Mouse (Mus musculus): Measurements from ENCODE around the gene Gprc5b. TPM values are rescaled to one million over a fixed set of nuclear protein-coding genes. Genes with fewer than 3 reads are reported as not detected.

The Gprc5b gene
- polyA plus RNA-seq, 1 experiment from 2014 or later, result 7.5 TPM

DNA sequence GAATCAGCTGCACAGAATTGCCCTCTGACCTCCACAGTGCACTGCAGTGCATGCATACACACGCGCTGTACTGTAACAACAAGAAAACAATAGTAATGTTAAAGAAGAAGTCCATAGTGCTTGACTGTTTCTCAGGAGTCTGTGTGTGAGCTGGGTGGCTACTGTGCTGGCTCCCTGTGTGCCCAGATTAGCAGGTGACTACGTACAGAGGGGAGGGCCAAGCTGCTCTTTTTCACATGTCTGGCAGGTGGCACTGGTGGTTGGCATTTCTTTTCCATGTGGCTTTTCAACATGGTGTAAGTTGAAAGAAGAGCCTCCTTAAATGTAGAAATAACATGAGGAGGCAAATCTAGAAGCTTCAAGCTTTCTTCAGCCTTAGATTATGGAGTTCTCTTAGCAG lies 66.7 kb downstream of the Gprc5b start:
- H3K4me1 ChIP-seq (replicated peaks), result no peaks in the 10 kb centered on the region; the same call in 1 of the 2 replicates
- H3K4me3 ChIP-seq (replicated peaks), result no peak overlapping the region
- no peak overlapping the region for H3K27ac ChIP-seq
- ATAC-seq (ENCODE audit: insufficient number of reproducible peaks, insufficient read depth, low FRiP score, low TSS enrichment, low read depth), result no peak
- H3K27me3 ChIP-seq, result no peaks in the 10 kb centered on the region
- WGBS, result 91% methylated on average over 3 of the region's 3 CpGs
- H3K4me2 ChIP-seq, result no peak overlapping the region
- H3K9ac ChIP-seq (replicated peaks), result no peak overlapping the region
- H3K9me3 ChIP-seq, result no peaks in the 10 kb centered on the region
- no peaks in the 10 kb centered on the region for H3K36me3 ChIP-seq

DNA sequence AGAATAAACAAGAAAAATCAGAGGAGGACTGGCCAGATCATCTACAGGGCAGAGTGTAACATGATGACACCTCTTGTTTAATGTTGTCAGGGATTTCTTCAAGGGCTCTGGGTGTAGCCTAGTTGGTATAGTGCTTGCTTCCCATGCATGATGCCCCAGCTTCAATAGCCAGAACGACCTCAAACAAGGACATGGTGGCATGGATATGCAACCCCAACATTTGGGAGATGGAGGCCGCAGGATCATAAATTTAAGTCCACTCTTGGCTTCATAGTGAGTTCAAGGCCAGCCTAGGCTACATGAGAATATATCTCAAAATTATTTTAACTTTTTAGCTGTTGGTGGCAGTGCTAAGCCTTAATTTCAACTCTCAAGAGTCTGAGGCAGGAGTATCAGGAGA lies 67.7 kb downstream of the Gprc5b start:
- Histone ChIP-seq H3K27ac (no peak overlapping the region), H3K27me3 (no peaks in the 10 kb centered on the region), H3K4me1 (replicated peaks) (no peaks in the 10 kb centered on the region; the same call in 1 of the 2 replicates), H3K4me2 (no peak overlapping the region), H3K36me3 (no peaks in the 10 kb centered on the region), H3K9ac (replicated peaks) (no peak overlapping the region), H3K4me3 (replicated peaks) (no peak overlapping the region), H3K9me3 (no peaks in the 10 kb centered on the region)
- no peak for ATAC-seq (ENCODE audit: insufficient number of reproducible peaks, insufficient read depth, low FRiP score, low TSS enrichment, low read depth)
- 92% methylated on average over 2 of the region's 2 CpGs for WGBS

DNA sequence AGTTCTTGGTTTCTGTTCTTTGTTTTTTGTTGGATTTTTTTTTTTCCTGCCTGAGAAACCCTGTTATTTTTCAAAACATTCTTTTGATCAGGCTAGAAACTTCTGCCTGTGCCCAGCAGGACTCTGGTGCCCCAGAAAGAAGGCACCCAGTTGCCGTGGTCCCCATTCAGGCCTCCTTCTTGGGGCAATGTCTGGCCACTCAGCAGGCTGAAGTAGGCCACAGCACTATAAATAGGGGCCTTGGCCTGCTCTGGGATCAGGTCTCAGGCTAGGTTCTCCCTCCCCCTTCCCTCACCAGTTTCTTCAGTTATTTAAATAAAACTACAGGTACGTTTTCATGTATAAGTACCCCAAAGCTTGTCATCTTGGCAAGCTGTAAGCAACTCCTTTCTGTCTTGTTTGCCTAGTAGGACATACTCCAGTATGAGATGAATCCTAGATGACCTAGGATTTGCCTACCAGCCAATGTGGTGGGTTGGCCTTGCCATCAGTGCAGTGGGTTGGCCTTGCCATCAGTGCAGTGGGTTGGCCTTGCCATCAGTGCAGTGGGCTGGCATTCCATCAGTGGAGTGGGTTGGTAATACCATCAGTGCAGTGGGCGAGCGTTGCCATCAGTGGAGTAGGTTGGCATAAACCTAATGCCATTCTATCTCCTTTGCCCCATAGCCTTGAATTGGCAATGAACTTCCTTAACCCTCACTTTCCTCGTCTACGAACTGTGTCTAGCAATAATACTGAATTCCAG lies 68.3 kb downstream of the Gprc5b start:
- Histone ChIP-seq H3K4me3 (replicated peaks) (no peak overlapping the region), H3K27ac (no peak overlapping the region), H3K9ac (replicated peaks) (no peak overlapping the region), H3K4me2 (no peak overlapping the region), H3K36me3 (no peaks in the 10 kb centered on the region), H3K27me3 (no peaks in the 10 kb centered on the region), H3K4me1 (replicated peaks) (no peaks in the 10 kb centered on the region; the same call in 1 of the 2 replicates), H3K9me3 (no peaks in the 10 kb centered on the region)
- WGBS, result 85% methylated on average over 6 of the region's 6 CpGs
- no peak for ATAC-seq (ENCODE audit: insufficient number of reproducible peaks, insufficient read depth, low FRiP score, low TSS enrichment, low read depth)

DNA sequence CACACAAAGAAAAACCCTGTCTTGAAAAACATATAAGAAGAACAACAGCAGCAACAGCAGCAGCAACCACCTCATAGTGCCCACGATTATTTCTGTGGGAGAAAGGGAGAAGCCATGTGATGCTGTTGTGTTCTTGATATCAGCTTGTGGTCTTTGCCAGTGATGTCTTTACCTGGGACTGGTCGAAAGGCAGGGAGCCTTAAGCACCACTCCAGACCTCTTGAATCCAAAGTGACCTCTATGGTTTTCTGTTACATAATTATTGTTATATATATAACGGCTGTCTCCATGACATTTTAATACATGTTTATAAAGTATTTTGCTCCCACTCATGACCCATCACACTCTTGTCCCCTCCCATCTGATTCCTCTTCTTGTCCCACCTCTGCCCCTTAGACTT lies 69.5 kb downstream of the Gprc5b start:
- Histone ChIP-seq H3K27ac (no peak overlapping the region), H3K4me1 (replicated peaks) (no peaks in the 10 kb centered on the region; the same call in 1 of the 2 replicates), H3K9me3 (no peaks in the 10 kb centered on the region), H3K4me2 (no peak overlapping the region), H3K27me3 (no peaks in the 10 kb centered on the region), H3K9ac (replicated peaks) (no peak overlapping the region), H3K4me3 (replicated peaks) (no peak overlapping the region), H3K36me3 (no peaks in the 10 kb centered on the region)
- 85% methylated on average over 3 of the region's 3 CpGs for WGBS
- no peak for ATAC-seq (ENCODE audit: insufficient number of reproducible peaks, insufficient read depth, low FRiP score, low TSS enrichment, low read depth)

DNA sequence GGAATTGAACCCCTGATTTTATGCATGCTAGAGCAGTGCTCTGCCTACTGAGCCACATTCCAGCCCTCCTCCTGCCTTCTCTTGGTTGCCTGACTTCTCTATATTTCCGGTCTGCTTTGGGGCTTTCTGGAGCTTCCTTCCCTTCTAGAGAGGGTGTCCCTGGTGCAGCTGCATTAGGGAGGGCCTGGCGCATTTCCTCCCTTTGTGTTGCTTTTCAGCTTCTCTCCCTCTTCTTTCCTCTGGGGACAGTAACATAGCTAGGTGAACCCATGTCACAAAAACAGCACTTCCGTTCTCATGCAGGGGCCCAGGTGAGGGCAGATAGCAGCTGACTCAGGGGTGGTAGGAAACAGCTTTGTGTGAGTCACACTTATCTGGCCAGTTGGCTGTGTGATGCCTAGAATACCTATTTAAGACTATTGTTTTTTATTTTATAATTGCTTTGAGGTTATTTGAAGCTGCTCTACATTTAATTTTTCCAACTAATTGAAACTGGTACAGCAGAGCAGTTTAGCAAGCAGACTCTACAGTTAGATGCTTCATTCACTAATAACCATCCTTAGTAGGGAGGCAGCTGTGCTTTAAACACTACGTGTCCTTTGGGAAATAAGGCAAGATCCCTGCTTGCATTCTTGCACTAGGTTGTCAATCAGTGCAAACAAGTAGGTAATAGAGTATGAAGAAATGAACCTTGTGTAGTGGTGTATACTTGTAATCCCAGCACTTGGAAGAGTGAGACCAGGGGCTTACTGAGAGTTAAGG lies 72.4 kb downstream of the Gprc5b start:
- H3K4me2 ChIP-seq, result no peak overlapping the region
- no peak overlapping the region for H3K27ac ChIP-seq
- 69% methylated on average over 4 of the region's 4 CpGs for WGBS
- H3K9ac ChIP-seq (replicated peaks), result no peak overlapping the region
- no peak for ATAC-seq (ENCODE audit: insufficient number of reproducible peaks, insufficient read depth, low FRiP score, low TSS enrichment, low read depth)
- no peaks in the 10 kb centered on the region for H3K4me1 ChIP-seq (replicated peaks)
- H3K27me3 ChIP-seq, result no peaks in the 10 kb centered on the region
- no peak overlapping the region for H3K4me3 ChIP-seq (replicated peaks)
- H3K9me3 ChIP-seq, result no peaks in the 10 kb centered on the region
- no peaks in the 10 kb centered on the region for H3K36me3 ChIP-seq

Other genes starting within 250 kb of the Gprc5b start
- 2.3 and 2.8 TPM in 2 replicates for gene Iqck, start 139.5 kb downstream of the Gprc5b start, polyA plus RNA-seq (2016; fragmentation: Nextera tagmentation; extraction: Ambion mirVana)
- 114 and 126 TPM in 2 replicates for gene Knop1, start 139.0 kb downstream of the Gprc5b start, polyA plus RNA-seq (2016; fragmentation: Nextera tagmentation; extraction: Ambion mirVana)
- gene Gpr139, start 189.4 kb upstream of the Gprc5b start, polyA plus RNA-seq (2016; fragmentation: Nextera tagmentation; extraction: Ambion mirVana), result not detected in 2 replicates